ENCODE assay signal across 21 mouse cellular contexts in the genomic region with DNA sequence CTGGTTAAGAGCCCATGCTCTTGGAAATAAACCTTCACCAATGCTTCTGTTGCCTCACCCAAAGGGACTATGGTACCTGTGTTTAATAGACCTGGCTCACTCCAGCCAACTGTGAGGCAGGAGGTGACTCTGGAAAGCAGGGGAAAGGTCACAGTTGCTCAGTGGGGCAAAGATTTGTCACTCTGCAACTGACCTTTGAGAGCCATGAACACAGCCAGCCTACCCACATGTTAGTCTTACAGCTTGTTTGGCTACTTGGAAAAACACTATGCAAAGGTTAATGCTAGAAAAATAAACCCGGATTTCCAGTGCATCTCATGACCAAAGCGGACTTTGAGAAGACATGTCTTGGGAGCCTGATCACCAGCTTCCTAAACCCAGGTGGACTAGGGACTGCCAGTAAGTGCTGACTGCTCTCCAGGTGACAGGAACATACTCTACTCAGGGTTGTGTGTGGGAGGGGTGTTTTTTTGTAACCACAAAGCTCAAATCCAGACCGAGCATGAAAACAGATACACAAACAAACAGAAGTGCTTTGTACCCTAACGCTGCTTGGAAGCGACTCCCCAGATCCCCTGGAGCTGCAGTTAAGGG. TPM values are rescaled to one million over a fixed set of nuclear protein-coding genes. Genes with fewer than 3 reads are reported as not detected.
DNase-seq lines count a peak whose midpoint lies in the region; ATAC-seq and TF ChIP-seq lines count a peak whose summit lies in the region.
"Had no signal": no experiment of that assay in that cellular context is flagged by ENCODE, and none has a peak within 500 bp of the region (broad histone marks: within the 10 kb centered on the region; RNA-seq: fewer than 3 reads in every experiment).

No protein-coding gene starts in this region.

- DNase-seq in adrenal gland, adult 2 months, result peak; percentile 45
- DNase-seq in adrenal gland, adult (ENCODE audit: inconsistent age in 2 of 2, low spot score in 1 of 2), result no peak
- DNase-seq in adipocyte (ENCODE audit: low spot score), result peak; percentile 28
- peak; percentile 54 for DNase-seq in kidney, postnatal 10 days
- DNase-seq in liver, embryonic 13.5 days, result no peak
- no peak for DNase-seq in left cerebral cortex, adult 2 months (ENCODE audit: extremely low spot score in 1 of 2, low spot score in 2 of 2)
- no peak for DNase-seq in lung, adult 2 months
- DNase-seq: cerebellum, adult 9-10 months; forebrain, postnatal 0 days; gastrocnemius, postnatal 10 days; heart, adult 2 months; lung, postnatal 14 days; right cerebral cortex, postnatal 14 days had no signal

- no peak for TF ChIP-seq POLR2A in lung, adult 2 months (IDR thresholded peaks at IDR 0.05; ENCODE audit: borderline replicate concordance, extremely low read depth, low read depth, low read length)

- 69% methylated on average over 5 of the region's 5 CpGs for WGBS in liver, embryonic 13.5 days (ENCODE audit: insufficient replicate concordance)
- WGBS in lung, adult 2 months, result 79% methylated on average over 5 of the region's 5 CpGs

- peak; percentile 82 for ATAC-seq in liver, embryonic 13.5 days (ENCODE audit: low read depth)
- ATAC-seq in megakaryocyte-erythroid progenitor cell, adult 5-6 weeks (replicated peaks; ENCODE audit: low FRiP score, low TSS enrichment, poor library complexity, severe bottlenecking), result no peak
- ATAC-seq: CD4-positive, CD25-positive, alpha-beta regulatory T cell, adult 4 months; forebrain, postnatal 0 days; inflammation-experienced regulatory T-cells, adult 6 months had no signal

- H3K27ac ChIP-seq in liver, embryonic 13.5 days, result peak overlapping the region; percentile 37; the same call in 1 of the 2 replicates
- no peak overlapping the region for H3K27ac ChIP-seq in left cerebral cortex, adult 2 months
- H3K27ac ChIP-seq: embryonic facial prominence, embryonic 13.5 days; heart, adult 2 months; hindbrain, embryonic 12.5 days; neural tube, embryonic 12.5 days had no signal

- no peak overlapping the region for H3K4me3 ChIP-seq in liver, embryonic 13.5 days (replicated peaks)
- H3K4me3 ChIP-seq in left cerebral cortex, adult 2 months, result no peak overlapping the region
- H3K4me3 ChIP-seq in lung, adult 2 months (replicated peaks; ENCODE audit: extremely low read depth, low read depth, low read length), result no peak overlapping the region
- H3K4me3 ChIP-seq: embryonic facial prominence, embryonic 13.5 days; heart, adult 2 months; hindbrain, embryonic 12.5 days; megakaryocyte, embryonic 14.5 days; neural tube, embryonic 12.5 days had no signal

- H3K36me3 ChIP-seq in liver, embryonic 13.5 days, result peaks cover 10% of the 10 kb centered on the region; the same call in 1 of the 2 replicates

- H3K4me2 ChIP-seq in liver, embryonic 13.5 days, result no peak overlapping the region
- H3K4me2 ChIP-seq: embryonic facial prominence, embryonic 13.5 days; hindbrain, embryonic 12.5 days; neural tube, embryonic 12.5 days had no signal

- no peak for TF ChIP-seq CTCF in left cerebral cortex, adult 2 months (IDR thresholded peaks at IDR 0.05)
- no peak for TF ChIP-seq CTCF in lung, adult 2 months (IDR thresholded peaks at IDR 0.05; ENCODE audit: insufficient read depth, low read length)

- H3K27me3 ChIP-seq in liver, embryonic 13.5 days, result no peaks in the 10 kb centered on the region
- H3K27me3 ChIP-seq: embryonic facial prominence, embryonic 13.5 days; hindbrain, embryonic 12.5 days; megakaryocyte, embryonic 14.5 days; neural tube, embryonic 12.5 days had no signal

- no peaks in the 10 kb centered on the region; the same call in 1 of the 2 replicates for H3K4me1 ChIP-seq in liver, embryonic 13.5 days (replicated peaks)
- no peaks in the 10 kb centered on the region for H3K4me1 ChIP-seq in lung, adult 2 months (ENCODE audit: control insufficient read depth, insufficient read depth, low read length)
- H3K4me1 ChIP-seq: embryonic facial prominence, embryonic 13.5 days; neural tube, embryonic 12.5 days had no signal

- H3K9ac ChIP-seq in liver, embryonic 13.5 days, result no peak overlapping the region
- H3K9ac ChIP-seq: embryonic facial prominence, embryonic 13.5 days; forebrain, postnatal 0 days; hindbrain, embryonic 12.5 days; neural tube, embryonic 12.5 days had no signal

- intact Hi-C loops in left cerebral cortex, adult 2 months (cut with DNase I), result no loop called here

- H3K9me3 ChIP-seq in liver, embryonic 13.5 days (replicated peaks), result no peaks in the 10 kb centered on the region
- H3K9me3 ChIP-seq: embryonic facial prominence, embryonic 13.5 days; G1E; hindbrain, embryonic 12.5 days; megakaryocyte, embryonic 14.5 days; neural tube, embryonic 12.5 days had no signal

RNA-seq across cellular contexts. Expression of a gene that starts 59.6 kb away (rescaled TPM):
- 10 to 100 TPM; 64.5 to 83.6 TPM for total RNA-seq in adrenal gland, adult 2 months (2021)
- polyA plus RNA-seq in adrenal gland, adult 2 months (2012; rRNA removed), result 4.7 and 6.1 TPM in 2 replicates
- polyA plus RNA-seq in liver, embryonic 13.5 days (2015; fragmentation: Nextera tagmentation; extraction: Ambion mirVana), result 4.6 and 6.1 TPM in 2 replicates
- total RNA-seq in left cerebral cortex, adult 2 months (2021), result 10 to 100 TPM; 23.8 to 24.0 TPM
- 8.8 and 28.1 TPM in 2 replicates for total RNA-seq in megakaryocyte-erythroid progenitor cell, adult 5-6 weeks (2014; fragmentation: Nextera tagmentation)
- 17.8 and 18.1 TPM in 2 replicates for total RNA-seq in megakaryocyte-erythroid progenitor cell, adult 5-6 weeks (2017)
- 1.4 and 2.6 TPM in 2 replicates for polyA plus RNA-seq in lung, adult 2 months (2012; rRNA removed)

Comparison
In these comparisons a context has a peak if more than half of its experiments do, and no peak if none do; other contexts are left out.
1. DNase-seq: peak in adrenal gland, adult 2 months (single experiment), adipocyte (single experiment) and kidney, postnatal 10 days (single experiment); none in adrenal gland, adult (0 of 2), liver, embryonic 13.5 days (single experiment), left cerebral cortex, adult 2 months (0 of 2) and lung, adult 2 months (single experiment).